Mouse (Mus musculus): Measurements from ENCODE around the gene Noct.

DNA sequence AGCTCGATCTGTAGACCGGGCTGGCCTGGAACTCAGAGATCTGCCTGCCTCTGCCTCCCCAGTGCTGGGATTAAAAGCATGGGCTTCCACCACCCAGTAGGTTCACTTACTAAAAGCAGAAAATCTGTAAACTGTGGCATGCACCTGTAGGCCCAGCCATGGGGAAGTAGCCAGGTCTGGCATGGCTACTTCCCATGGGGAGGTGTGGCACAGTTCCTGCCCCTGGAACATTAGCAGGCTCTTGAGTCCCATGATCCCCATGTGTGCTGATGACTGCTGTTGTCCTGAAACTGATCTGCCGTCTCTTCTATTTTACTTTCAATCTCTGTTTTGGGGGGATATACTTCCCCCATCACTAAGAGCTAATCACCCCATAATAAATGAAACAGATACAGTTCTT is 11.1 kb upstream of the Noct start:
- no peak for TF ChIP-seq MAZ (IDR thresholded peaks at IDR 0.05; ENCODE audit: low read depth, low read length)
- TF ChIP-seq E2F4 (IDR thresholded peaks at IDR 0.05; ENCODE audit: borderline replicate concordance, low read depth, low read length): no peak
- TF ChIP-seq MAX (IDR thresholded peaks at IDR 0.05; ENCODE audit: low read length): no peak
